Mouse (Mus musculus): ENCODE measurements at regions not wholly inside any gene's neighbourhood (a gene's known extent, or its start where the extent isn't known, plus 50 kb on each side); places are given as distances from the start of the nearest gene placed in this dataset.

DNA sequence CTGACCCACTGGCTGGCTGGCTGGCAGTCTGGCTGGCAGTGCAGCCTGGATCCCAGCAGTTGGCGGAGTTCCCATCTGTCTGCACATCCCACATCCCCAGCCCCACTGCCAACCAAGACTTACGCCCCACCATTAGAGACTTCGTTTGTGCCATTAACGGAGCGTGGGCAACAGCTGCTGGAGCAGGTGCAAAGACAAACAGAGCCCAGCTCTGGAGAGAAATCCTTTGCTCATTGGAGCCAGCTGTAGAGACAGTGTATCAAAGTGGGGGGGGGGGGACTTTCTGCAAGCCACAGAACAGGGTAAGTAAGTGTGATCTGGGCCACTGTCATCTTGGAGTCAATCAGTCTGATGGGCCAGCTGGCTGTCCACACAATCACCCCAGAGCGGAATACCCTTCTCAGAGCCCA is 52.3 kb downstream of the Rplp1 start:
- peak; percentile 41 for DNase-seq

DNA sequence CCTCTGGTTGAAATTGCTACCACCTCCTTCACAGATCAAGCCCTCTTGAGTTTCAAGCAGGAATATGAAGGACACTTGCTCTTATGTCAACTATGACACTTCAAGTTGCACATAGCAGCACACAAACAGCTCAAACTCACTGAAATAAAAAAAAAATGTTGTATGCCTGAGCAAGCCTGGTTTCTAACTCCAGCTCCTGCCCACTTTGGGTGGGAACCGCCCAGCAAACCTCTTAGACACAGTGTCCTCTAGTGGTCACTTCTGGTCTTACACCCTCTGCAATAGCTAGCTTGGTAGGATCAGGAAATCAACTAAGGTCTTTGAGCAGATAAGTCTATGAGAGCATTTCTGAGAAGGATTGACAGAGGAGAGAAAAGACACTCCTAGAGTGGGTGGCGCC is 54.2 kb downstream of the Rplp1 start:
- DNase-seq, result no peak

DNA sequence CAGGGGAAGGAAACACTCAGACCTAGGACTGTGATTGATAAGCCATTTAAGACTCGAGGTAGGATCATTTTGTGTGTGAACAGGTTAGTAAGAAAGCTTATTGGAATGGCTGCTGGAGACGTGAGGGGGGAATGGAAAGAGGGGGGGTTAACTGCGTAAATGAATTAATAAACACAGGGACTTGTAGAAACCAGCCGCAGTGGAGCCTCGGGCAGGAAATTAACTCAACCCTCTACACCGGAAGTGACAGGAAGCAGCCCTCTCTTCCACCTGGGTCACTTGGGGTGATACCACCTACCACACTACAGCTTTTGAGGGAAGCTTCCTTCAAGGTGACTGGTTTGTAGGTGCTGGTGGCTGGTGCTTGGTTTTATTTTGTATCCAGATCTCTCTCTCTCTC is 54.9 kb downstream of the Rplp1 start:
- DNase-seq, result no peak

DNA sequence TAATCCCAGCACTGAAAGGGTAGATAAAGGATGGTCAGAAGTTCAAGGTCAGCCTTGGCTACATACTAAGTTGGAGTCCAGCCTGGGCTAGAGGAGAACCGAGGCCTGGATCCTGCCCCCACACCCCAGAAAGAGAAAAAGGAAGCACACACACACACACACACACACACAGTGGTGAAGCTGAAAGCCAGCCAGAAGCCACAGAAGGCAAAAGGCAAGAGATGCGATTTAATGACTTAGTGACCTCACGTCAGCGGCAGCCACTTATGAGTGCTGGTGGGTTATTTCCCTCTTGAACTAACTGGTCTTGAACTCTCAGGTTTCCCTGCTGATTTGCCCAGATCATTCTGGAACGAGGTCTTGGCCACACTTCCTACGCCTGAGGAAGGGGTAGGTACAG is 56.5 kb downstream of the Rplp1 start:
- no peak for DNase-seq

DNA sequence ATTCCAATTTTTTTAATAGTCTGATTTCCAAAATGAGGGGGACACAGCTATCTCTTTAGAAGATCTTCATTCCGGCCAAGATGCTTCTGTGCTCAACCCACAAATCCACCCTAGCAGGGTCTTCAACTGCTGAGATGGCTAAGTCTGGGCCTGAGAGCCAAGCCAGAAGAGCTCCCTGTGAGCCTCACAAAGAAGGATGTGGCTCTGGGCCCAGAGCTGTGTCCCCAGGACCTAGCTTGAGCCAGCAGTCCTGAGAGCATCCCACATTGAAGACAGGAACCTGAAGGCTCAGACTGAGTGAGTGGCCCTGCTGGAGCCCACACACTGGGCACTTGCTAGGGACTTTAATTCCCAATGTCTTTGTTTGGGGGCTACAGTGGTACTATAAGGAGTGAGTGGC is 57.7 kb downstream of the Rplp1 start:
- DNase-seq, result no peak

DNA sequence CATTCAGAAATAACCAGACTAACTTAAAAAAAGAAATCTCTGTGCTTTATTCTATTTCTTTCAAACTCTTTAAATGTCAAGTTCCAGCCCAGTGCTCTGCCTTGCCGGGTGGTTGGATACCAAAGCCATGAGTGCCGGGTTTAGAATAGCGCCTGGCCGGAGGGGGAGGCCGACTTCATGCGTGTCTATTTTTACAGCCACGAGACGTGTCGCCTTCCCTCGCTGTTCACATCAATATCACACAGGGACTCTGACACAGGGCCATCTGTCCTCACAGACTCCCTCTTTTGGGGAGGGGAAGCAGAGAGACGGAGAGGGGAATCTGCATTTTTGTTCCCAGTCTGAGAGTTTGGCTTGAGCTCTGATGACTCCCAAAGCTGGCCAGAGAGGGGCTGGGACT is 58.7 kb downstream of the Rplp1 start:
- DNase-seq, result no peak

DNA sequence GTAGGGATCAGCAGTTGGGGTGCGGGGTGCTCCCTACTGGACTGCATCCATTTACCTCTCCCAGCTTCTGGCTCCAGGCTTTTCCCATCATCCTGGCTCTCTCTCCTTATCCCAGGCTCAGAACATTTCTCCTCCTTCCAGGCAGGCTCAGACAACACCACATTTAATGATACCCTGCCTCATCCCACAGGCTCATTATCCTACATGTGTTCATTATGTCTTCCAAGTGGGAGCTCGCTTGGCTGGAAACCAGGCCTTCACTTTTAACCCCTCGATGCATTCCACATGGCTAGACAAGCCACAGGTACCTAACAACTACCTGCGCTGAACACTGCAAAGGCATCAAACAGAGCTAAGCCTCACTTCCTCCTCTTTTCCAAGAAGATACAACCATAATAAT is 60.5 kb downstream of the Rplp1 start:
- no peak for DNase-seq

DNA sequence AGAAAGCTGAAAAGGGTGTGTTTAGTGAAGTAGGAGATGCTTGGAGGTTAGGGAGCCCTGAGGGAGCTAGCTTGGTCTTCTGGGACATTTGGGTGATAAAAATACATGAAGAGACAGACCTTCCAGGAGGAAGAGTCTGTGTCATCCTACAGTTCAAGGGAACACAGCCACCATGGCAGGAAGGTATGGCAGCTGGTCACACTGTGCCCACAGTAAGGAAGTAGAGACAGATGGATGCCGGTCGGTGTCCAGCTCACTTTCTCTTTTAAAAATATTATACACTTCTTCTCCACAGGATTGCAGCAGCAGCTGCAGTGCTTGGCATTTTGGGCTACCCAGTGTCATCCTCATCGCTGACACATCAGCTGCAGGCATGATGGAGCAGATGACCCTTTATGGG is 63.0 kb downstream of the Rplp1 start:
- no peak for DNase-seq

DNA sequence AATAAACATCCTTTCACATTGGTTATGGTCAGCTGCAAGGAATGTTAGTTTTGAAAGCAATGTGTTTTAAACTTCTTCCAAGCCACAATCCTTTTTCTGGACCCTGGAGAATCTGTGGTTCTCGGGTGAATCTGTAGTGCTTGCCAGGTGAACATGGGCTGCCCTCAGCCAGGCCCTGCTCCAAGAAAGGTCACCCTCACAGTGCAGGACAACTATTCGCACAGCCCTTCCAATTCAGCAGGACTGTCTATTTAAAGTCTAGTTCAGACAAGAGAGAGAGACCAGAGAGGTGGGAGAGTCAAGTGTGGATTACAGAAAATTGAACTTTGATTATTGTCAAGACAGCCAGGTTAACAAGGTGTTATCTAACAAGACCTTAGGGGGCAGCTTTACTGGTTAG is 65.9 kb downstream of the Rplp1 start:
- no peak for DNase-seq

DNA sequence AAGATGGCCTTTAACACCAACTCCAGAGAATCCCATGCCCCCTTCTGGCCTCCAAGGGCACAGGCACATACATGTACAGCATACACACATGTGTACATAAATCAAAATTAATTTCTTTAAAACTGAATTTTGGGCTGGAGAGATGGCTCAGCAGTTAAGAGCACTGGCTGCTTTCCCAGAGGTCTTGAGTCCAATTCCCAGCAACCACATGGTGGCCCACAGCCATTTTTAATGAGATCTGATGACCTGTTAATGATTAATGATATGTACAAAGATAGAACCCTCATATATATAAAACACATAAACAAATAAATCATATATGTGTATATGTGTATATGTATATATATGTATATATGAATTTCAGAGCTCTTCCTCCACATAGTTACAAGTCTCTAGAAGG is 66.8 kb downstream of the Rplp1 start:
- no peak for DNase-seq

DNA sequence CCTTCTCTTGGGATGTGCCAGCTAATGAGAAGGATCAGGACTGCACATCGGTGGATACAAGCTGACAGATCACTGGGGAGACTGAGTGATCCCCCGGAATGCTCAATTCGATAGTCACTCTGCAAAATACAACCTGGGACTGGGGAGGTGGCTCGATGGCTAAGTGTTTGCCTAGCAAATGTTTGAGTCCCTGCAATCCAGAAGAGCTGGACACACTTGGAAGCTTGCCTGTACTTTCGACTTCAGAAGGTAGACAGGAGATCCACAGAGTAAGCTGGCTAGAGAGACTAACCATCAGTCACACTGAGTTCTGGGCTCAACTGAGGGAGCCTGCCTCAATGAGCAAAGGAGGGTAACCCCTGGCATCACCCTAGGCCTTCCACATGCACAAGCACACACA is 69.7 kb downstream of the Rplp1 start:
- DNase-seq, result no peak

DNA sequence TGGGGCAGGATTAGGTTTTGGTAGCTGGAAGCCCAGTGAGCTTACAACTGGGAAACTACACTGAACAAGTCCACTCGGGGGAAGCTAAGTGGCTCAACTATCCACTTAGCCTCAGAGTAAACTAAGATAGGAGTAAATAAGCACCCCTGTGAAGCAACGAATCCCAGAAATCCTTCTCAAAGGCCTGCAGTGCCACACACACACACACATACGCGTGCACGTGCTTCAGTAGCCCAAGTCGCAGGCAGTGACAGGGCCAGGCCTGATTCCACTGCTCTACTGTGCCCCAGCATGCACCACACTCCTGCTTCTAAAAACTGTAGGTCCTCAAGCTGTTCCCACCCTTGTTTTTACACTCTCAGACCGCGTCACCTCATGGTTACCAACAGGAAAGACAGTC is 70.2 kb downstream of the Rplp1 start:
- no peak for DNase-seq

DNA sequence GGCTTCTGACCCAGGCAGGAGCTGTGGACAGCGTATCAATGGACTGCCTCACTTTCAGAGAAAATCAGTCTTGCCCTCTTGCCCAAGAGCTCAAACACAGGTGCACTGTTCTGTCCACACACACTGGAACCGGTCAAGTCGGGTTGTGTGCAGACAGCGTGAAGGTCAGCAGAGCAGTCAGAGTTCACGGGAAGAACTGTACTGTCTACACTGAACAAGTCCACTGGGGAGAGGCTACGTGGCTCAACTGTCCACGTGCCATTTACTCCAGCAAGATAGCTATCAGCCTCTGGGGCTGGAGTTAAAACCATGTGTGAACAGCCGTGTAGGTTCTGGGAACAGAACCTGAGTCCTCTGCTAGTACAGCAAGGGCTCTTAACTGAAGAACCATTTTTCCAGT is 70.8 kb downstream of the Rplp1 start:
- no peak for DNase-seq

DNA sequence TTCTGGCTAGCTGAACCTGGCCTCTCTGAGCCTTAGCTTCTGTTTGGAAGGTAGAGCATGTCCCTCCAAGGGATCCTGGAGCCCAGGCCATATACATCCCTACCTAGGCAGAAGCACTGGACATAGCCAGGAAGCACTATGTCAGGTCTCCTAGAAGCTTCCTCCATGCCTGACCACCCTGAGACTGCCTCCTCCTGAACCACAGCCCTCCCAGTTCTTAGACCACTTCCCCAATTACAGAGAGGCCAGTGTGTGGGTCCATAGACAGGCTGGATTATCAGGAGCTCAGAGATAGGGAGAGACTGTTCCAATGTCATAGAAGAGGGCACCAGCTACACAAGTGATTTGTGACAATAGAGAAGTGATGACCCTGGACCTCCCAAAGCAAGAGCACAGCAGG is 72.0 kb downstream of the Rplp1 start:
- no peak for DNase-seq

DNA sequence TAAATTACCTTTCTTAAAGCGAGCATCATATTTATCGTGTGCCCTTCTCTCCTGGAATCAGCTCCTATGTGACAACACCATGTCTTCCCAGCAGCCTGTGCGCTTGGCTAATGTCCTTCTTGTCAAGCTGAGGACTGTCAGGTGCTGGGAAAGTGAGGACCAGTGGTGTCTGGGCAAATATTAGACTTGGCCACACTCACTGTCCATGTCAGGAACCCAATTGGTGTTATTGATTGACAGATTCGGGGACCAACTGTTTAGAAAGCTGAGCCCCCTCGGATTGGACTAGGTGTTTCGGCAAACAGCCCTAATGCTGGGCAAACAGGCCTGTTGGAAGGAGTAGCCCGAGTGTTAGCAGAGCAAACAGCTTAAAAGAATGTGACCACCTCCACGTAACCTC is 73.1 kb downstream of the Rplp1 start:
- no peak for DNase-seq

DNA sequence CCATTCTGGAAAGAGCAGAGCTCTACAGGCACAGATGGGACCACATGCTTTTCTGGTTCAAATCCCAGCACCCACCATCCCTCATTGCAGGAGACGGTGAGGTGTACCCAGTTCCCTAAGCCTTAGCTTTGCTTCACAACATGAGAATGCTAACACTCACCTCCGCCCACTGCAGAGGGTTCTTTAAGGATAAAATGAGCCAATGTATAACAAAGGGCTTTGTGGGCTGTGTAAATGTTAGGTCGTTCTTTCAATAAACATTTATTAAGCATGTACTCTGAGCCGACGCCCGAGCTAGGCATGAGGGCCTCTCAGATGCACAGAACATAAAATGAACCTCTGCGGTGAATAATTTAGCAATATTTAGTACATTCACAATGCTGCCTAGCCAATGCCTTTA is 74.0 kb downstream of the Rplp1 start:
- DNase-seq, result no peak

DNA sequence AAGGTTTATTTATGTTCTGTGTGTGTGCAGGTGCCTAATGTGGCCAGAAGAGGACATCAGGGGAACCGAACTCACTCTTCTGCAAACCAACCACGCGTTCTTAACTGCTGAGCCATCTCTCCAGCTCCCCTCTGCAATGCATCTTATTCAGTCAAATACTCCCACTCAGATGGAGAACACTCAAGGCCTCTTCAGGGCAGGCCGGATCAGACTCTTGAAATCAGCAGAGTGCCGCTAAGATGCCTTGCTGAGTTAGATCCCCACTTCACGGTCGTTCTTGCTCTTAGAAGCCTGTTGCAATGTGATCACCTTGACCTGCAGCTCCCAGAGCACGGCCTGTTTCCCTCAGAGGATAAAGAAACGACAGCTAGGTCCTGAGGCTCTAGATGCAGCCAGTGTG is 81.1 kb downstream of the Rplp1 start:
- DNase-seq, result no peak

DNA sequence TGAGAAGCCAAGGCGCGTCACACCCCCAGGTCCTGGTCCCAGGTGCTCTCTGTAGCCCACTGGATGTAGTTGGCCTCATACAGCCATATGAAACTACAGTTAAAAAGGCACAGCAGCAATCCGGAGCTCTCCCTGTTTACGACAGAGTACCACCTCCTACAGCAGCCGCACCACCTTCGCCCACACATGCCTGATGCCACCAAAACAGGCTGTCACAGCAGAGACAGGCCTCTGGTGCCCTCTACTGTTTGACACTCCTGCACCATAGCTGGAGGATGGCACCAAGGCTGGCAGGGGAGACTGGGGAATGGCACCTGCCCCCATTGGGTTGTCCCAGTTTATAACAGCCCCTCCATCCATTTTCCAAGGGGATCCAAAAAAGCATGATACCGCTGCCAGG is 84.1 kb downstream of the Rplp1 start:
- DNase-seq, result peak; percentile 20

DNA sequence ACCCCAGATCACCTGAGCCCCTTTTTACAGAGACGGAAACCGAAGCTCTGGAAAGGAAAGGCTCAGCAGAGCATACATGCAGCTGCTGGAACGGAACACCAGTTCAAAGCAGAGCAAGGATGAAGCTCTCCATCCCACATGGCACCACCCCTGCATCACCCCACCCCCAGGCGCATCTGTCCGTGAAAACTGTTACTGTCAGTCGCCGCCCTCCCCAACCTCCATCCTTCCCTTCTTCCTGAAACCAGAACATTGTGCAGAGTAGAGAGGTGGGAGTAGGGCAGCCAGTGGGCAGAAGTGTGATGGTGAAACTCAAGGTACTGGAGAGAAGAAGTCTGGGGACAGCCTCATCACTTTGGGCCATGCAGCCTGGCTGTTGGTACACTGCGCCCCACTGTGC is 84.6 kb downstream of the Rplp1 start:
- no peak for DNase-seq

DNA sequence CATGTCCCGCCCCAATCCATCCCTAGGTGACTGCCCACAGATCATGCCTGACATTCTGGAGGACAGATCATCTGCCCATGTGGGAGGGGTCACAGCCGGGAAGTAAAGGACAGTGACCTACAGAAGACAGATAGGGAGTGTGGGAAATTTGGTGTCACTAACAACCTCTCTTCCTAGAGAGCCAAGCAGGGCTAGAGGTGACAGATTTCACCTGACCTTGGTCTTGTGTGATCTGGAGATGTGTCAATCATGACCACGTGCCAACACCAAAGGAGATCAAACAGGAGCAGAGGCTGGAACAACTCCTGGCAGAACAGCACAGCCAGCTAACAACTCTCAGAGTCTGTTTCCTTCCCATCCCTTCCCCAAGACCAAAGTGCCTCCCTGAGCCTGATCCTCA is 85.0 kb downstream of the Rplp1 start:
- DNase-seq, result no peak

DNA sequence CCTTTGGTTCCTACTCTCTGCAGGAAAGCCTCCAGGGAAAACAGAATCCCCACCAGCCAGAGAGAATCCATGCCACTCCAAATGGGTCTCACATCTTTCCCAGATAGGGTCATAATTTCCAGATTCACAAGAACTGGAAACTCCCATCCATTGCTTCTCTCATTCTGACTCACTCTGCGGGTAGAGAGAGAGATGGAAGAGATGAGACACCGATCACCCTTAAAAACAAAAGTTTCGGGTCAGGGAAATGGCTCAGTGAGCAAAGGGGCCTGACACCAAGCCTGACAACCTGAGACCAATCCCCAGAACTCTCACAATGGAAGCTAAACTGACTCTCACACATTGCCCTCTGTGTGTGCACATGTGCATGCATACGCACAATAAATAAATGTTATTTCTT is 86.6 kb downstream of the Rplp1 start:
- no peak for DNase-seq

DNA sequence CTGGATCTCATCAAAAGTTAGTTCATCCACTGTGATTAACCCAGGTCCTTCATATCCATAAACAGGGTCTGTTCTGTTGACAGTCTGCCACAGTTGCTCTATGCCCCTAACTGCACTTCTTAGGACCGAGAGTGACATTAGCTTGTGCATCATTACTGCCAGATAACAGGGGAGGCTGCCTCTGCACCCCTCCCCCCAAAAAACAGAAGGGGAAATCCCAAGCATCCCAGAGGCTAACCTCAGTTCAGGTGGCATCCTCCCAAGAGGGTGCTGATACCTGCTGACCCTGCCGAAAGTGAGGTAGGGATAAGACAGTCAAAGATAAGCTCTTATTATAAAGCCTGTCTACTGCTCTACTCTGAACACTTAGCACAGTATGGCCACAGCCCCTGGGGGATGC is 87.3 kb downstream of the Rplp1 start:
- DNase-seq, result no peak

DNA sequence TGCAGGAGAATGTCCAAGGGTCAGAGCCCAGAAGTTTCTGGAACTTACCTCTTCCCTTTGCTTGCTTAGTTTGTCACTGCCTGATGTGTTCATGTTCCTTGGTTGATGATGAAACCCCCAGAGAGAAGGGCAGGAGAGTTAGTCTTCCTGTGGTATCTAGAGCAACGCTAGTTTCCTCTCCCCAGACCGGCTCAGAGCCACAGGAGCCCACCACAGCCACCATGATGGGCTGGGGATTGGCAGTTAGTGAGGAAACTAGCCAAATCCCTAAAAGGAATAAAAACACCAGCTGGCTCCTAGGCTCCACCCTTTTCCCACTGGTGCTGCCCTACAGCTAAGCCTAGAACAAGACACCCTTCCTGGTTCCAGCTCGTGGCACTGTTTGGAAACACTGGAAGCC is 87.9 kb downstream of the Rplp1 start:
- no peak for DNase-seq

DNA sequence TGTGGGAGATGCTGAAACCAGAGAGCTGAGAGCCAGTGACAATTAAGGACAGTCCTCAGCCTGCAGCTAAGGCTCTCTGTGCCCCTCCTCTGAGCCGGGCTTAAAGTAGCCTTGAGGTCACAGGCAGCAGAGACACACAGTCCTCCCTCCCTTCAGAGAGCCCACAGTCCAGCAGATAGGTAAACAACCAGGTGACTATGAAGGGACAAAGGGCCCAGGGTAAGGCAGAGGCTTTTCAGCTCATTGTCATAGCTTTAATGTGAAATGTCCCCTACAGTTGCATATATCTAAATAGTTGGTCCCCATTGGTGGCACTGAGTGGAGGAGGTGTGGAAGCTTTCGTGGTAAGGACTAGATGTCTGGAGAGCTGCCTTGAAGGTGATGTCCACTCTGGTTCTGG is 88.5 kb downstream of the Rplp1 start:
- DNase-seq, result no peak

DNA sequence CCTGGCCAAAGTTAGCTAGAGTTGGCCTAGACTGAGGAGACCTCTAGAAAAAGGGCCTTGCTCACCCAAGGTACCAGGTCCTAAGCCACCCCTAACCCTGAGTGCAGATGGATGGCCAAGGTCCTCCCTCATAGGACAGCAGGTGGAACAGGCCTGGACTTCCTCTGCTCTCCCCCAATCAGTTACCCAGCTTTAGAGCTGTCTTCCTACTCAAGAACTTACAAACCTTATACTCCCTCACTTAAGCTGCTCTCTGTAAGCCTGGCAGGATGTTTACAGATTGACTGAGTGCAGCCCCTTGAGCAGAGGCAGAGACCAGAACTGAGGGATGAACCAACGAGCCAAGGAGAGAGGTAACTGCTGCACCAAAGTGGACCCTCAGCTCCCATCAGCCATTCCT is 94.5 kb downstream of the Rplp1 start:
- DNase-seq, result no peak
